Mouse (Mus musculus) lung, embryonic 14.5 days (tissue): ENCODE results near the gene Gm26620. TPM values are rescaled to one million over a fixed set of nuclear protein-coding genes. Genes with fewer than 3 reads are reported as not detected.
A peak's percentile ranks its signal among the peaks of the same experiment; 100 is the strongest.

Source experiments
- ATAC-seq: fragments of 200-750 bp; cut with Nextera tagmentation; 2 replicates; pipeline ENCODE4 v1.8.0; 2017; ENCODE audit warnings: mild to moderate bottlenecking, moderate TSS enrichment, moderate library complexity; ENCODE audit not compliant: insufficient read depth
- DNase-seq: peaks from one replicate; pipeline ENCODE4 v3.0.0-alpha.2; 2015
- H3K27ac ChIP-seq: fragments of 300-500 bp; sonication (generic); 2 replicates; pipeline ENCODE4 v1.5.1; 2014; ENCODE audit warnings: low read depth, mild to moderate bottlenecking, moderate library complexity
- H3K27me3 ChIP-seq: fragments of 300-500 bp; sonication (generic); 2 replicates; pipeline ENCODE4 v1.6.1; 2014; ENCODE audit warnings: low read length, control low read depth; ENCODE audit not compliant: insufficient read depth
- H3K36me3 ChIP-seq: fragments of 300-500 bp; sonication (generic); 2 replicates; pipeline ENCODE4 v1.6.1; 2014; ENCODE audit warnings: control low read depth; ENCODE audit not compliant: insufficient read depth
- H3K4me1 ChIP-seq: fragments of 300-500 bp; sonication (generic); 2 replicates; pipeline ENCODE4 v1.6.1; 2014; ENCODE audit warnings: antibody characterized with exemption, control low read depth; ENCODE audit not compliant: insufficient read depth
- H3K4me2 ChIP-seq: fragments of 300-500 bp; sonication (generic); 2 replicates; pipeline ENCODE4 v1.6.1; 2014; ENCODE audit warnings: mild to moderate bottlenecking
- H3K4me3 ChIP-seq: fragments of 300-500 bp; sonication (generic); 2 replicates; pipeline ENCODE4 v1.5.1; 2014; ENCODE audit warnings: low read depth, low read length
- H3K9ac ChIP-seq: fragments of 300-500 bp; sonication (generic); 2 replicates; pipeline ENCODE4 v1.6.1; 2014
- H3K9me3 ChIP-seq: fragments of 300-500 bp; sonication (generic); 2 replicates; pipeline ENCODE4 v1.6.1; 2016; ENCODE audit warnings: low read depth, low read length, control low read depth
- CTCF ChIP-seq: IDR thresholded peaks from 2 replicates; pipeline ENCODE4 v1.5.1; 2016; ENCODE audit warnings: antibody characterized with exemption, low read depth
- WGBS: fragments of 180-500 bp; shearing (Covaris S2); extraction: QIAGEN DNeasy Blood & Tissue Kit; methylation state at CpG from one replicate; pipeline ENCODE4 v1.1.7; 2014; 5-methylcytosine and 5-hydroxymethylcytosine counted together
- polyA plus RNA-seq: library from polyadenylated mRNA; unstranded; fragments of >200 nt; fragmentation: Nextera tagmentation; extraction: Ambion mirVana; gene quantifications from 2 replicates; pipeline ENCODE4 v1.2.1, GENCODE M21; 2014

The Gm26620 gene
- polyA plus RNA-seq, 1 experiment from 2014 or later = not detected

GRCm38 (mm10) chr1:170871402-170871801, 13.5 kb upstream of the Gm26620 start:
- Histone ChIP-seq H3K9ac (no peak overlapping the region), H3K4me1 (no peaks in the 10 kb centered on the region), H3K4me2 (no peak overlapping the region), H3K36me3 (peaks cover 33% of the 10 kb centered on the region), H3K4me3 (no peak overlapping the region), H3K9me3 (no peaks in the 10 kb centered on the region), H3K27me3 (no peaks in the 10 kb centered on the region), H3K27ac (no peak overlapping the region)
- WGBS = 85% methylated on average over 6 of the region's 6 CpGs
- ATAC-seq (no peak), DNase-seq (no peak)
- no peak for TF ChIP-seq CTCF

GRCm38 (mm10) chr1:170871961-170872360, 12.9 kb upstream of the Gm26620 start:
- Histone ChIP-seq H3K9ac (no peak overlapping the region), H3K36me3 (peaks cover 36% of the 10 kb centered on the region), H3K27me3 (no peaks in the 10 kb centered on the region), H3K4me3 (no peak overlapping the region), H3K27ac (no peak overlapping the region), H3K4me1 (no peaks in the 10 kb centered on the region), H3K9me3 (no peaks in the 10 kb centered on the region), H3K4me2 (no peak overlapping the region)
- WGBS = 93% methylated on average over 2 of the region's 2 CpGs
- ATAC-seq = no peak
- no peak for DNase-seq
- TF ChIP-seq CTCF = no peak

- ATAC-seq = no peak
- DNase-seq = no peak
Observed at GRCm38 (mm10) chr1:170875676-170876075, 9.2 kb upstream of the Gm26620 start.

GRCm38 (mm10) chr1:170876906-170877305, 8.0 kb upstream of the Gm26620 start:
- H3K27ac ChIP-seq = no peak overlapping the region
- TF ChIP-seq CTCF = no peak
- ATAC-seq (no peak), DNase-seq (no peak)
- H3K4me1 ChIP-seq = no peaks in the 10 kb centered on the region
- no peak overlapping the region for H3K4me3 ChIP-seq
- no peaks in the 10 kb centered on the region for H3K27me3 ChIP-seq
- no peaks in the 10 kb centered on the region for H3K9me3 ChIP-seq
- 92% methylated on average over 5 of the region's 5 CpGs for WGBS
- H3K36me3 ChIP-seq = peaks cover 56% of the 10 kb centered on the region
- no peak overlapping the region for H3K4me2 ChIP-seq
- H3K9ac ChIP-seq = no peak overlapping the region

More at GRCm38 (mm10) chr1:170875676-170876075, 9.2 kb upstream of the Gm26620 start:
- Histone ChIP-seq H3K36me3 (peaks cover 54% of the 10 kb centered on the region), H3K4me2 (no peak overlapping the region), H3K9me3 (no peaks in the 10 kb centered on the region), H3K4me3 (no peak overlapping the region), H3K9ac (no peak overlapping the region), H3K27ac (no peak overlapping the region), H3K27me3 (no peaks in the 10 kb centered on the region), H3K4me1 (no peaks in the 10 kb centered on the region)
- WGBS = 60% methylated on average over 3 of the region's 3 CpGs
- TF ChIP-seq CTCF = no peak

- WGBS = 72% methylated on average over 5 of the region's 5 CpGs
- H3K4me2 ChIP-seq = no peak overlapping the region
- no peak for ATAC-seq
- H3K4me1 ChIP-seq = no peaks in the 10 kb centered on the region
- H3K27me3 ChIP-seq = no peaks in the 10 kb centered on the region
- no peak for TF ChIP-seq CTCF
- H3K27ac ChIP-seq = no peak overlapping the region
- H3K36me3 ChIP-seq = peaks cover 26% of the 10 kb centered on the region
- H3K9ac ChIP-seq = no peak overlapping the region
- H3K4me3 ChIP-seq = no peak overlapping the region
- DNase-seq = no peak
- H3K9me3 ChIP-seq = no peaks in the 10 kb centered on the region
Observed at GRCm38 (mm10) chr1:170882915-170883485, 1.9 kb upstream of the Gm26620 start.

GRCm38 (mm10) chr1:170884390-170884789, 475 bp upstream of the Gm26620 start:
- Histone ChIP-seq H3K4me3 (peak overlapping the region; percentile 95), H3K27ac (no peak overlapping the region), H3K9me3 (no peaks in the 10 kb centered on the region), H3K4me1 (no peaks in the 10 kb centered on the region), H3K27me3 (no peaks in the 10 kb centered on the region), H3K36me3 (peaks cover 19% of the 10 kb centered on the region), H3K9ac (peak overlapping the region; percentile 90), H3K4me2 (peak overlapping the region; percentile 85)
- DNase-seq (no peak), ATAC-seq (peak; percentile 21; the same call in 1 of the 2 replicates)
- TF ChIP-seq CTCF = no peak
- 12% methylated on average over 8 of the region's 8 CpGs for WGBS

- H3K9ac ChIP-seq = no peak overlapping the region
- H3K4me2 ChIP-seq = no peak overlapping the region
- H3K36me3 ChIP-seq = 0 out of 2 replicates have a peak, but pooled peaks cover 5% of the 10 kb centered on the region
- ATAC-seq = no peak
- no peaks in the 10 kb centered on the region for H3K9me3 ChIP-seq
- DNase-seq = no peak
- no peak for TF ChIP-seq CTCF
- H3K4me1 ChIP-seq = no peaks in the 10 kb centered on the region
- no peak overlapping the region for H3K4me3 ChIP-seq
- H3K27me3 ChIP-seq = no peaks in the 10 kb centered on the region
- 38% methylated on average over 6 of the region's 6 CpGs for WGBS
- H3K27ac ChIP-seq = no peak overlapping the region
Observed at GRCm38 (mm10) chr1:170886044-170886458, 1.2 kb downstream of the Gm26620 start.
